Mouse (Mus musculus) heart, adult 2 months (tissue): ENCODE results near the gene Rab3il1. TPM values are rescaled to one million over a fixed set of nuclear protein-coding genes. Genes with fewer than 3 reads are reported as not detected.
A peak's percentile ranks its signal among the peaks of the same experiment; 100 is the strongest.

Experiments
- DNase-seq, 2 experiments: peaks; one replicate each; pipeline ENCODE4 v3.0.0; 2021
- H3K27ac ChIP-seq: fragments of 200-600 bp; 2 replicates; pipeline ENCODE4 v1.8.1; 2022
- H3K27me3 ChIP-seq: fragments of 200-500 bp; 2 replicates; pipeline ENCODE4 v1.6.1; 2012; ENCODE audit warnings: mild to moderate bottlenecking, low read length, inconsistent platforms, mixed read lengths; ENCODE audit not compliant: control insufficient read depth, insufficient read depth
- H3K36me3 ChIP-seq: fragments of 200-500 bp; 2 replicates; pipeline ENCODE4 v1.6.1; 2012; ENCODE audit warnings: low read length, inconsistent platforms; ENCODE audit not compliant: control insufficient read depth, insufficient read depth
- H3K4me1 ChIP-seq: fragments of 200-500 bp; 2 replicates; pipeline ENCODE4 v1.6.1; 2011; ENCODE audit warnings: low read length; ENCODE audit not compliant: control insufficient read depth, insufficient read depth
- H3K4me3 ChIP-seq: fragments of 200-600 bp; 2 replicates; pipeline ENCODE4 v1.8.1; 2022
- H3K79me2 ChIP-seq: fragments of 200-500 bp; replicated peaks from 2 replicates; pipeline ENCODE4 v1.6.1; 2012; ENCODE audit warnings: mild to moderate bottlenecking, inconsistent platforms, low read length, moderate library complexity, mixed read lengths; ENCODE audit not compliant: control insufficient read depth, insufficient read depth
- H3K9ac ChIP-seq: fragments of 200-500 bp; 2 replicates; pipeline ENCODE4 v1.6.1; 2012; ENCODE audit warnings: low read depth, mild to moderate bottlenecking, control low read depth, inconsistent platforms, low read length, mixed read lengths
- CTCF ChIP-seq: fragments of 200-600 bp; IDR thresholded peaks from 2 replicates; pipeline ENCODE4 v1.8.1; 2022; ENCODE audit warnings: antibody characterized with exemption, mild to moderate bottlenecking, moderate library complexity
- EP300 ChIP-seq: fragments of 200-500 bp; IDR thresholded peaks from 2 replicates; pipeline ENCODE4 v1.6.1; 2011; ENCODE audit warnings: low read depth, low read length, control low read depth; ENCODE audit not compliant: insufficient read depth
- POLR2A ChIP-seq: fragments of 200-500 bp; IDR thresholded peaks from 2 replicates; pipeline ENCODE4 v1.6.1; 2011; ENCODE audit warnings: mild to moderate bottlenecking, low read depth, low read length, control low read depth; ENCODE audit not compliant: insufficient read depth
- WGBS: fragments of 180-500 bp; shearing (Covaris S2); methylation state at CpG from one replicate; pipeline ENCODE4 v1.1.7; 2018; 5-methylcytosine and 5-hydroxymethylcytosine counted together
- intact Hi-C: fragments of 180-260 bp; cut with DNase I; formaldehyde crosslinking; loops from one replicate; pipeline ENCODE4 v1.15.1; 2025
- polyA plus RNA-seq: library from polyadenylated mRNA; depleted of rRNA; stranded (reverse); fragments of >200 nt; gene quantifications from 2 replicates; pipeline ENCODE4 v1.2.3, GENCODE M21; 2012
- total RNA-seq, 2 experiments: library from RNA; stranded (reverse); gene quantifications; 2 replicates each; pipeline ENCODE4 v1.2.3; 2021

Rab3il1 gene
- total and polyA plus RNA-seq, 3 experiments: 5.9 to 11.1 (median 6.5) TPM

DNA sequence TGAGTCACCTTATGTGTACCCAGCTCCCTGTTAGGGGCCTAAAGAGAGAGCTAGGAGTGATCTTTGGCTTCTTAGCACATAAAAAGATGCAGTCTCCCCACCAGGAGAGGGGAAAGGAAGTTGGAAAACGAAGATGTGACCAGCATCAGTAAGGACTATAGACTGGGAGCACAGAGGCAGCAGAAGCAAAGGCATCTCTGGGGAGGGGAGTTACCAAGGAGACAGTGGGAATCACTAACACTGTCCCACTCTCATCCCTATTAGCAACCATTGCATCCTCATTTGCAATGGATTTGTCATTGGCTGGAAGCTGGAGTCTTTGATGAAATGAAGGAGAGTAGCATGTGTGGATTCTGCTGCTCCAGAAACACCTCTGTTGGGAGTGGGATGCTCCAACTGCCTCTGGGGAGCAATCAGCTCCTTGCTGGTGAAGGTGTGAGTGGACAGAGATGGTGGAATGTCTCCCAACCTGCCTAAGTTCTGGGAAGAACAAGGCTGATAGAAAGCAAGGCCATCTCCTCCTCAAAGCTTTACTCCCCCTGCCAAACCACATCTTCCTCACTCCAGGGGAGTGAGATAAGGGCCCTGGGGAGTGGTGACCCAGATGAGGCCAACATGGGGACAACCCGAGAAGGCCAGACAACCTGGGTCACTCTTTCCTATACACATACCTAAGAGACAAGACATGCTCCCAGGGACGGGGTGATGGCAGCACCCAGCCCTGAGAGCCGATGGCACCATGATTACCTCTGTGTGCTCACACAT is 44.7 kb upstream of the Rab3il1 start:
- WGBS: 75% methylated on average over 4 of the region's 4 CpGs
- Histone ChIP-seq H3K27ac (no peak overlapping the region), H3K9ac (no peak overlapping the region), H3K4me3 (no peak overlapping the region), H3K79me2 (no peaks in the 10 kb centered on the region), H3K4me1 (peaks cover 4% of the 10 kb centered on the region; the same call in 1 of the 2 replicates), H3K36me3 (no peaks in the 10 kb centered on the region), H3K27me3 (no peaks in the 10 kb centered on the region)
- no peak for DNase-seq
- intact Hi-C loops: no loop called here
- TF ChIP-seq POLR2A (no peak), CTCF (no peak), EP300 (no peak)

GRCm38 (mm10) chr19:9957965-9958364 is 43.5 kb upstream of the Rab3il1 start:
- Histone ChIP-seq H3K79me2 (no peaks in the 10 kb centered on the region), H3K36me3 (no peaks in the 10 kb centered on the region), H3K9ac (no peak overlapping the region), H3K4me1 (peaks cover 4% of the 10 kb centered on the region; the same call in 1 of the 2 replicates), H3K27me3 (no peaks in the 10 kb centered on the region), H3K4me3 (no peak overlapping the region), H3K27ac (no peak overlapping the region)
- TF ChIP-seq POLR2A (no peak), CTCF (no peak), EP300 (no peak)
- intact Hi-C loops: no loop called here
- 88% methylated on average over 5 of the region's 5 CpGs for WGBS
- no peak for DNase-seq

- Histone ChIP-seq H3K79me2 (no peaks in the 10 kb centered on the region), H3K9ac (no peak overlapping the region), H3K27me3 (no peaks in the 10 kb centered on the region), H3K36me3 (no peaks in the 10 kb centered on the region), H3K27ac (no peak overlapping the region), H3K4me1 (no peaks in the 10 kb centered on the region), H3K4me3 (no peak overlapping the region)
- intact Hi-C loops: no loop called here
- no peak for DNase-seq
- TF ChIP-seq EP300 (no peak), CTCF (no peak), POLR2A (no peak)
- 52% methylated on average over 5 of the region's 5 CpGs for WGBS
Observed at GRCm38 (mm10) chr19:9960769-9961168, 40.7 kb upstream of the Rab3il1 start.

DNA sequence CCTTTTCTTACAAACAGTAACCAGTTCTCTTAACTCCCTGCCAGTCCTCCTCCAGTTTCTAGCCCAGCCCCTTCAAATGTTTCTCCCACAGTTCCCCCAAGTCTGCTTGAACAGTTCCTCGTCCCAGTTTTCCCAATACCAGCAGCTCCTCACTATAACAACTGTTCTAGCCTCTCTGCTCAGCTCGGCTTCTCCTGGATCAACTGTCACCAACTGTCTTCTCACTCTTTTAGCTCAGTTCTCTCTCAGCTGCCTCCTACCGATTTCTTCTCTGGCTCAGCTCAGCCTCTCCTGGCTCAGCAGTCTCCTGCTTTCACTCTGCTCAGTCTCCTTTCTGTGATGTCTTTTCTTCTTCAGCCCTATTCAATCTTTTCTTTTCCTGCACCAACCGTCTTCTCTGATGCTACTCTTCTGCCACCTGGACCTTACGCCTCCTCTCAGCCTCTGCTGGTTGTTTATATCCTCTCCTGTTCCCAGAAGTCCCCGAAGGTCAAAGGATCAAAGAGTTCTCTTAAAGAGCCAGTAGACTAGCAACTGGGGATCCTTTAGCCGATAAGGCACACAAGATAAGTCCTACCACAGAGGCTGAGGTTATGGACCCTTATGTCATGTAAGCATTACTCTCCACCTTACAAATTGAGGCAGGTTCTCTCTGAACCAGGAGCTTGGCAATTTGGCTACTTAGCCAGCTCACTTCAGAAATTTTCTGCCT is 37.1 kb upstream of the Rab3il1 start:
- Histone ChIP-seq H3K27me3 (no peaks in the 10 kb centered on the region), H3K4me1 (no peaks in the 10 kb centered on the region), H3K27ac (peak overlapping the region; percentile 43), H3K4me3 (no peak overlapping the region), H3K79me2 (no peaks in the 10 kb centered on the region), H3K36me3 (no peaks in the 10 kb centered on the region), H3K9ac (no peak overlapping the region)
- TF ChIP-seq CTCF (no peak), POLR2A (0 out of 2 replicates have a peak, but pooled peaks have one; percentile 16)
- no peak for DNase-seq
- WGBS: 28% methylated on average over 7 of the region's 7 CpGs
- intact Hi-C loops: no loop called here

- DNase-seq: no peak
- Histone ChIP-seq H3K9ac (no peak overlapping the region), H3K27me3 (no peaks in the 10 kb centered on the region), H3K79me2 (no peaks in the 10 kb centered on the region), H3K4me1 (no peaks in the 10 kb centered on the region), H3K4me3 (no peak overlapping the region), H3K36me3 (no peaks in the 10 kb centered on the region), H3K27ac (no peak overlapping the region)
- 49% methylated on average over 2 of the region's 2 CpGs for WGBS
- TF ChIP-seq POLR2A (no peak), EP300 (no peak)
- intact Hi-C loops: no loop called here
Observed at GRCm38 (mm10) chr19:9966096-9966867, 35.2 kb upstream of the Rab3il1 start.
